Mouse (Mus musculus) limb, embryonic 10.5 days (tissue): Measurements from ENCODE around the gene 1700018G05Rik. TPM values are rescaled to one million over a fixed set of nuclear protein-coding genes. Genes with fewer than 3 reads are reported as not detected.

ENCODE experiments used
- polyA plus RNA-seq: library from polyadenylated mRNA; unstranded; fragments of >200 nt; fragmentation: Nextera tagmentation; extraction: Ambion mirVana; gene quantifications from 2 replicates; pipeline ENCODE4 v1.2.1, GENCODE M21; 2016

The 1700018G05Rik gene
- polyA plus RNA-seq, 1 experiment from 2014 or later = not detected

Other genes with a start within 250 kb of the 1700018G05Rik start
- gene Gm3880, start 241.4 kb upstream of the 1700018G05Rik start, polyA plus RNA-seq = not detected in 2 replicates
- gene Gm9112, start 220.7 kb upstream of the 1700018G05Rik start, polyA plus RNA-seq = not detected in 2 replicates
- not detected in 2 replicates for gene Dmrtc1b, start 220.5 kb upstream of the 1700018G05Rik start, polyA plus RNA-seq
- gene Dmrtc1c1, start 125.4 kb upstream of the 1700018G05Rik start, polyA plus RNA-seq = not detected in 2 replicates
- gene Dmrtc1c2, start 73.8 kb upstream of the 1700018G05Rik start, polyA plus RNA-seq = not detected in 2 replicates
- gene 1700031F05Rik, start 60.4 kb upstream of the 1700018G05Rik start, polyA plus RNA-seq = not detected in 2 replicates
- 0.20 and 0.45 TPM in 2 replicates for gene Dmrtc1a, start 19.7 kb upstream of the 1700018G05Rik start, polyA plus RNA-seq
- gene 1700011M02Rik, start 19.5 kb upstream of the 1700018G05Rik start, polyA plus RNA-seq = not detected in 2 replicates